Mouse (Mus musculus): ENCODE results near the gene Olfr374.
"Not testable (repeated sequence)": the region's sequence is repeated elsewhere in the genome, so short reads cannot be mapped to it uniquely, and the experiment has no call there.

Gene Olfr374

GRCm38 (mm10) chr8:72106740-72107139 lies at the start of gene Olfr374:
Gene Olfr374 (plus strand): TSS chr8:72107040.
- DNase-seq (ENCODE audit: low spot score in 2 of 2): no peak

DNA sequence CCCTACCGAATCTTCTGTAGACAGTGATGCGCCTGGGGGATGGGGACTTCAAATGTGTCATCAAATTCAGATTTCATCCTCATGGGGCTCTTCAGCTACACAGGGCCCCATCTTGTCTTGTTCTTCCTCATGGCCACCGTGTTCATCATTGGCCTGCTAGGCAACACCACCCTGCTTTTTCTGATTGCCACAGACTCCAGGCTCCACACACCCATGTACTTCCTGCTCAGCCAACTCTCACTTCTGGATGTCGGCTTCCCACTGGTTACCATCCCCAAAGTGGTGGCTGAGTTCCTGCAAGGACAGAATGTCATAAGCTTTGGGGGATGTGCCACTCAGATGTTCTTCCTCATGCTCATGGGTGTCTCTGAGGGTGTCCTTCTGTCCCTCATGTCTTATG lies 49.2 kb upstream of the Olfr374 start:
- not testable (repeated sequence) for DNase-seq (ENCODE audit: low spot score in 2 of 2)

DNA sequence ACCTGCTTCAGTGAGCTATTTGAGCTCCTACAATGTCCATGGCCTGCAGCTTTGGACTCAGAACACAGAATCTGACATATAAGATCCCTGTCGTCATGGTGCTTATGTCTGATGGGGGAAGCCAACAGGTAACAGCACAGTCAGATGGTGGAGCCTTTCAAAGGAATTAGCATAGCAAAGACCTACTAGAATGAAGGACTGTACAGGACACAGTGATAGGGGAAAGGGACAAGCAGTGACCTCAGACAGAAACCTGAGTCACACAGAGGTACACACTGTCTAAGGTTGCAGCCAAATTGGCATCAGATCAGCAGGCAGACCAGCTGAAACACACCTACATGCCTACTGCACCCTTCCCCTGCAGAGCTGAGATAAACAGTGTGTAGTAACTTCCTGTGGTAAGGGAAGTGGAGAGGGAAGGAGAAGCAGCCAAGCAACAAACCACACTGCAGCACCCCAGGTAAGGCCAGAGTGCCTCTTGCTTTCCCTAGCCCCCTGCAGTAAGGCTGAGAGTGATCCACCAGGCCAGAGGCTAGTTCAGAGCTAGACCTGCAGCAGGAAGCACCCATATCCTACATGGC lies 39.9 kb upstream of the Olfr374 start:
- DNase-seq (ENCODE audit: low spot score in 2 of 2): not testable (repeated sequence)

DNA sequence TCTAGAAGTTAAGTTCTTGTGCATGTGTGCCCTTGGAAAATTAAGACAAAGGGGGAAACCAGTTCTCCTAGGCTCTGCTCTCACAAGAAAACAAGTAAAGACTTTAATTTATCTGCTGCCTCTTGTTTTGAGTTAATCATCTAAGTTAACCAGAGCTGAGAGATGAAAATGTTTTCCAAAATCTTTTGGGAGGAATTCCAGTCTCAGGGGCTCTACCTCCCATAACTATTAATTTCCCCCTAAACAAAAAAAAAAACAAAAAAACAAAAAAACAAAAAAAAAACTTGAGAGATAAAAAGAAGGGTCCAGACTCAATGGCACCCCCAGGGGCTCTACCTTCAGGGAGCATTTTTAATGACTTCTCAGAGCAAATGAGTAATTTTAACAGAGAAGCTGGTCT lies 24.0 kb upstream of the Olfr374 start, which contains the start of gene Olfr373:
TSS of gene Olfr373 (plus strand) at position 301 of the 400 bp plus-strand sequence.
- not testable (repeated sequence) for DNase-seq (ENCODE audit: low spot score in 2 of 2)

DNA sequence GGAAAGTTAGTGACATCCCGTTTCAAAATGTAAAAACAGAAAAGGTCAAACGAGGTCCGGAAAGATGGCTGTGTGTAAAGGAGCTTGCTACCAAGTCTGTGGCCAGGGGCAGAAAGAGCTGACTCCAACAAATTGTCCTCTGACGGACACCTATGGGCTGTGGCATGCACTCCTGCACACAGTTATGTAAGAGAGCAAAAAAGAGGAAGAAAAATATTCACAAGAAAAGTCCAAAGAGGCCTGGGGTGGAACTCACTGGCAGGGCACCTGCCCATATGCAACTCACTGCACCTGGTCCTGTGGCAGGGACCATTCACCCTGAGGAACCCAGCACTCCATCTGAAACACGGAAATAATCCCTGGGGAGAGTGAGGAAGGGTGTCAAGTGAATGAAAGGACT lies 22.1 kb upstream of the Olfr374 start:
- no peak for DNase-seq (ENCODE audit: low spot score in 2 of 2)

GRCm38 (mm10) chr8:72087611-72088010 lies 19.2 kb upstream of the Olfr374 start:
- not testable (repeated sequence) for DNase-seq (ENCODE audit: low spot score in 2 of 2)

DNA sequence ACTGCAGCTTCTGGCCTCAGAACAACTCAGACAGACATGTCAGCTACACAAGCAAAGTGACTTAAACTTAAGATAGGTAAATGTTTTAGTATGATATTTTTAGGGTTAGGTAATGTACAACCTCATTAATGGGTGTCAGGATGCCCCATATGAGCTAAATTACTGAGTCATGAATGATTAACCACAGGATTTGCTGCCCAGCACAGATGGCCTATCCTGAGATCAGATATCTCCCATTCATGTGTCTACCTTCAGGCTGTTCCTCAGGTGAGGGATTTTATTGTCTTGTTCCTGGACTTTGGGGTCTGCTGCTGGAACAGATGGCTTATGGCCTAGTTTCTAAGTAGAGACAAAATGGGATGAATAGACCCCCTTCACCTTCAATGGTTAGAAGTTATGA lies 10.1 kb upstream of the Olfr374 start:
- DNase-seq (ENCODE audit: low spot score in 2 of 2): not testable (repeated sequence)

DNA sequence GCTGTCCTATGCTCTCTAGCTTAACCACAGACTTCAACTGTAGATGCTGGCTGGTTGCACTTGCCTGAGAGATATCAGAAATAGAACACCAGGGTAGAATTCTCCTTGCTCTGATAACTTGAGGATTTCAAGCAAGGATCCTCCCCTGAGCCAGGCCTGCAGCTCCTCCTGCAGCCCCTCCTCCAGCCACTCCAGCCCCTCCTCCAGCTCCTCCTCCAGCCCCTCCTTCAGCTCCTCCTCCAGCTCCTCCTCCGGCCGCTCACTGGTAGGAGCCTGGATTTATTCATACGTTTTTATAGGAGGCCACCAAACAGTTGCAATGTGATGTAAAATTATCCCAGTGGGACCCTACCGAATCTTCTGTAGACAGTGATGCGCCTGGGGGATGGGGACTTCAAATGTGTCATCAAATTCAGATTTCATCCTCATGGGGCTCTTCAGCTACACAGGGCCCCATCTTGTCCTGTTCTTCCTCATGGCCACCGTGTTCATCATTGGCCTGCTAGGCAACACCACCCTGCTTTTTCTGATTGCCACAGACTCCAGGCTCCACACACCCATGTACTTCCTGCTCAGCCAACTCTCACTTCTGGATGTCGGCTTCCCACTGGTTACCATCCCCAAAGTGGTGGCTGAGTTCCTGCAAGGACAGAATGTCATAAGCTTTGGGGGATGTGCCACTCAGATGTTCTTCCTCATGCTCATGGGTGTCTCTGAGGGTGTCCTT lies 7.3 kb upstream of the Olfr374 start:
- peak; percentile 9 to 22 for DNase-seq (ENCODE audit: low spot score in 2 of 2)

GRCm38 (mm10) chr8:72105165-72105564 lies 1.7 kb upstream of the Olfr374 start:
- no peak for DNase-seq (ENCODE audit: low spot score in 2 of 2)

DNA sequence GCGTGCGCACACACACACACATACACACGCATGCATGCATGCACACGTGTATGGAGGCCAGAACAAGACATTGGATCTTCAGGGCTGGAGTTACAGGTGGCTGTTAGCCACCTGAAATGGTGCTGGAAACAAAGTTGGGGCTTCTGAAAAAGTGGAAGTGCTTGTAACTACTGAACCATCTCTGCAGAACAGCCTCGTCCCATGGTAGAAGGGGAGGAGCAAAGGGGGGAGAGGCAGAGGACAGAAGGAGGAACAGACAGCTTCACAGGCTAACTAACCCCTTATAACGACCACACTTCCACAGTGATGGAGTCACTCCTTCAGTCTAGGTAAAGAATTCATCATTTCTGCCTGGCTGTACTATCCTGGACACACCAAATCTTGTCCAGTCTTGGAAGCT lies 4.0 kb downstream of the Olfr374 start:
- DNase-seq (ENCODE audit: low spot score in 2 of 2): no peak

DNA sequence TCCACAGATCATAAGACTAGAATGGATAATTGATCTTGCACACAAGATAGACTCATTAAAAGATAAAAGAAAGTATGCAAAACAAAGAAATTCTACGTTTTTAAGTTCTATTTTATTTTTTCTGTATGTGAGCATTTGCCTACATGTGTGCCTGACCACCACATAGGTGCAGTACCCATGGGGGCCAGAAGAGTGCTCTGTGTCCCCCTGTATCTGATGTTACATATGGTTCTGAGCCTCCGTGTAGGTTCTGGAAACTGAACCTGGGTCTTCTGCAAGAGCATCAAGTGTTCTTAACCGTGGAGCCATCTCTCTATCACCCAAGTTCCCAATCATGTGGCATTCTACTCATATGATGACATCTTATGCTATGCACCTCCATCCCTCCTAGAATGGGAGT lies 5.6 kb downstream of the Olfr374 start:
- no peak for DNase-seq (ENCODE audit: low spot score in 2 of 2)

DNA sequence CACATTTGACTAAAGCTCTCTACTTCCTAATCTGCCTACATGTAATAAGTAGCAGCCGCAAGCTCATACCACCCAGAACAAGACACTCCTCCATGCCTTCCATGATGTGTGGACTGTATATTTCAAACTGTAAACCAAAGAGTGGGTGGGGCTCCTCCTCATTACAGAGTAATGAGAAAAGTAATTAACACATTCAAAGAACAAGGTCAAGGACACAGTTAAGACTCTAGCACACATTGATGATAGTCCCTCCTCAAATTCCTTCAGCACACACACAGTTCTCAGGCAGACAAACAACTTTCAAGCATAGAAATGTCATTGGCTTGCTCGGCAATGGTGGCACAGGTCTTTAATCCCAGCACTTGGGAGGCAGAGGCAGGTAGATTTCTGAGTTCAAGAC lies 8.4 kb downstream of the Olfr374 start:
- no peak for DNase-seq (ENCODE audit: low spot score in 2 of 2)

DNA sequence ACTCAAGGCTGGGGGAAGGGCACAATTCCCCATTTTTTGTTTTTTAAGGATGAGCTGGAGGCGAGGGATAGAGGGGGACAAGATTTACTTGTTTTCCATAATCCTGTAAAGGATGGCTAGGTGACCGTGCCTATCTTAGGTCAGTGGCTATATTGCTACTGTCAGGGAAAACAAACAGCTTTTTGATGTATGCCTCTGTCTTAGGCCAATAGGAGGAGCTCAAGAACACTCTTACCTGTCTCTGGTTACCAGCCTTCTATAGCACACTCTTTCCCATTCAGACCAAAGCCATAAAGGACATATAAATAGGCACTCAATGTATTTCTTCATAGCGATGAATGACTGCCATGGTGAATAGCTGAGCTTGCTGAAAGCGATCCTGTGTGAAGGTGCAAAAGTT lies 11.8 kb downstream of the Olfr374 start:
- DNase-seq (ENCODE audit: low spot score in 2 of 2): no peak

DNA sequence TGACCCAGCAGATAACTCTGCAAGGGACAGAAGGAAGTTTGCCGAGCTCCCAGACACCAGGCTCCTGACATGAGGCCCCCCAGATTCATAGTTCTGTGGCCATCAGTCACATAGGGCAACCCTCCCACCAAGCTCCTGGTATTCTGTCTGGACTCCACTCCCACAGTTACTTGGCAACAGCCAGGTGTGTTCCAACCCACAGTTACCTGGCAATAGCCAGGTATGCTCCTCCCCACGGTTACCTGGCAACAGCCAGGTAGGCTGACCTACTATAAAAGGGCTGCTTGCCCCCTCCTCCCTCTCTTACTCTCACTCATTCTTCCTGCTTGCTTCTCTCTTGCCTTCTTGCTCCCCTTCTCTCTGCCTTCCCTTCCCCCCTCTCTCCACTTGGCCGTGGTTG lies 14.6 kb downstream of the Olfr374 start:
- DNase-seq (ENCODE audit: low spot score in 2 of 2): not testable (repeated sequence)

- no peak for DNase-seq (ENCODE audit: low spot score in 2 of 2)
These were observed 15.2 kb downstream of the Olfr374 start for GRCm38 (mm10) chr8:72121997-72122396.

DNA sequence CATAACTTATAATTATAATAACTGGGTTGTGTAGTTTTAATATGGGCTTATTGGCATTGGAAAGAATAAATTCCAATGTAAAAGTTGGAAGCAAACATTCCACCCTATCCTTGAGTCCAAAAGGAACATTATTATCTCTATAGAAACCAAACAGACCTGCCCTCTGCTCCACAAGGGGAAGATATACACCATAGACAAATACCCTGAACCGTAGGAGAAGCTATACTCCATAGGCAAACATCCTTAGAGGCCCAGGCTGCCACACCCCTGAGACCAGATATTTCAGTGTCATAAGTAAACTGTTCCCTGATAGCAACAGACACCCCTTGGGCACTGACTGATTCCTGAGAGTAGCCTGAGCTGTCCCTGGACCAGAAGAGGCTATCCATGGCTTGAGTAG lies 21.0 kb downstream of the Olfr374 start:
- no peak for DNase-seq (ENCODE audit: low spot score in 2 of 2)

DNA sequence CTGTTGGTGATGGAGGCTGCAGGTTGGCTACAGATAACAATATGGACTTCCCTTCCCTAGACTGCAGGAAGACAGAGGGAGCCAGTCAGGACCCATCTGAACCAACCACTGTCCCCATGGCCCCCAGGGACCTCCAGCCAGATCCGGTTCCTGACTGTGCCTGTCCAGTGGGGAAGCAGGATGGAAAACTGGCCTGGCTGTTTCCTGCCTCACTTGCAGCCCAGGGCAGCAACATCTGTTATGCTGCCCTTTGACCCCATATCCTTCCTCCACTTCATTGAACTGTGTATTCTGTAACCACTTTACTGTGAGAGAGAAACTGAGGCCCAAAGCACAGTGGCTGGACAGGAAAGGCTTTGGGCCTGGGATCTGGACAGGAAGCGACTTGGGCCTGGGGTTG lies 24.4 kb downstream of the Olfr374 start:
- no peak for DNase-seq (ENCODE audit: low spot score in 2 of 2)

GRCm38 (mm10) chr8:72131901-72132300 lies 25.1 kb downstream of the Olfr374 start:
- DNase-seq (ENCODE audit: low spot score in 2 of 2): no peak

DNA sequence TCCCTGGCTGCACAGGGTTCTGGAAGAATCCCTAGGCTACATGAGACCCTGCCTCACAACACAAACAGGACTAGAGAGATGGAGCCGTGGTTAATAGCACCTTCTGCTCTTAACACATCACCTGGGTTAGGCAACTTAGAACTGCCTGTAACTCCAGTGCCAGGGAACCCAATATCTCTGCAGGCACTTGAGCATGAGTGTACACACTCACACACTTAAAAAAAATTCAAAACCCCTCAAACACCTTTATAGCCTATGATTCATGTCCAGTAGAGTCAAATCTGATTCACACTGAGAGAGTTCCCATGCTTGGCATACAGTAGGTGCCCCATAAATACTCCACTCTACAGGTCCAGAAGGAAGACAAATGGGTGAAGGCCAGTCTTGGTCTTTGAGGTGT lies 25.6 kb downstream of the Olfr374 start:
- no peak for DNase-seq (ENCODE audit: low spot score in 2 of 2)

- no peak for DNase-seq (ENCODE audit: low spot score in 2 of 2)
These were observed 26.1 kb downstream of the Olfr374 start for GRCm38 (mm10) chr8:72132891-72133290.

DNA sequence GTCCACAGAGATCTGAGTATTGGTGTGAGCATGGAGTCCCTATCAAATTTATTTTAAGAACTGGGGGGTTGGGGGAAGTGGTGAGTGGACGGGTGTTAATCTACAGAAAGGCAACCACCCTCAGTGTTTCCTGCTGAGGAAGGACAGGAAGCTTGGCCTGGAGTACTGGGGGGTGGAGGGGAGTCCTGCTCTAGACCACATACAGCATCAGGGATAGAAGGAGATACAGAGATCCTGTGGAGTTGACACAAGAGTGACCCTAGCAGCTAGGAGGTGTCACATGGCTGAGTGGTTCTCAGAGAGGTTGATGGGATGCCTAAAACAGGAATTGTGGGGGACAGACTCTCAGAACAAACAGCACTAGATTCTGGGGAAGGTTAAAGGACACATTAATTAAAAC lies 26.7 kb downstream of the Olfr374 start:
- DNase-seq (ENCODE audit: low spot score in 2 of 2): no peak

- DNase-seq (ENCODE audit: low spot score in 2 of 2): peak in 1 of 2 experiments; percentile 47
These were observed 28.1 kb downstream of the Olfr374 start, which contains the start of gene Tpm4 for GRCm38 (mm10) chr8:72134756-72135445. Gene Tpm4 (plus strand): TSS chr8:72134975.
